Mouse (Mus musculus) ES-E14 (cell line): Measurements from ENCODE around the gene Stat5a.

Experiments
- CHD2 ChIP-seq: IDR thresholded peaks from 2 replicates; pipeline ENCODE4 v1.6.1; 2014; ENCODE audit warnings: mild to moderate bottlenecking, low read depth, low read length, inconsistent platforms
- HCFC1 ChIP-seq: IDR thresholded peaks from 2 replicates; pipeline ENCODE4 v1.6.1; 2012; ENCODE audit warnings: low read length, inconsistent platforms, borderline replicate concordance; ENCODE audit not compliant: insufficient read depth
- MAFK ChIP-seq: IDR thresholded peaks from 2 replicates; pipeline ENCODE4 v1.6.1; 2014; ENCODE audit warnings: mild to moderate bottlenecking, low read depth, low read length, inconsistent platforms; ENCODE audit not compliant: insufficient read depth
- ZC3H11A ChIP-seq: IDR thresholded peaks from 2 replicates; pipeline ENCODE4 v1.6.1; 2012; ENCODE audit warnings: low read depth, mild to moderate bottlenecking, inconsistent platforms, low read length, borderline replicate concordance
- ZNF384 ChIP-seq: IDR thresholded peaks from 2 replicates; pipeline ENCODE4 v1.6.1; 2012; ENCODE audit warnings: low read depth, low read length, inconsistent platforms

DNA sequence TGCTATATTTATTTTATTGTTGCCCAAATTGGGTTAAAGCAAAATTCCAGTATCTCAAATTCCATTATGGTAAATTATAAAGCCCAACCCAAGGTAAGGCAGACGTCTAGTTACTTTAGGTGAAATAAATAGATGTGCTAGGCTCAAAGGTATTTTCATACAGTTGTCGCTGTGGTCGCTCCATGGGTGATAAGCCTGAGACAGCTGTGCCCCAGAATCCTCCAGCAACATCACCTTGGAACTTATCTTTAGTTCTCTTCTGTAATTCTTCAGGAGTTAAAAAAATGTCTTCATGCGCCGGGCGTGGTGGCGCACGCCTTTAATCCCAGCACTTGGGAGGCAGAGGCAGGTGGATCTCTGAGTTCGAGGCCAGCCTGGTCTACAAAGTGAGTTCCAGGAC is 20.3 kb upstream of the Stat5a start:
- no peak for TF ChIP-seq ZC3H11A
- no peak for TF ChIP-seq ZNF384
- no peak for TF ChIP-seq HCFC1
- no peak for TF ChIP-seq CHD2
- no peak for TF ChIP-seq MAFK
